Mouse (Mus musculus) bone marrow macrophage, adult 2 months (primary cell): Measurements from ENCODE around the gene Hdac7.

Experiments used
- CTCF ChIP-seq: IDR thresholded peaks from 2 replicates; pipeline ENCODE4 v1.5.1; 2012; ENCODE audit warnings: low read depth, mild to moderate bottlenecking, low read length, moderate library complexity
- POLR2A ChIP-seq: IDR thresholded peaks from 2 replicates; pipeline ENCODE4 v1.6.1; 2012; ENCODE audit warnings: mild to moderate bottlenecking, low read depth, low read length, borderline replicate concordance

GRCm38 (mm10) chr15:97812126-97812525 lies 32.2 kb downstream of the Hdac7 start:
- TF ChIP-seq POLR2A (no peak), CTCF (no peak)
